Mouse (Mus musculus): ENCODE results near the gene Rhno1. TPM values are rescaled to one million over a fixed set of nuclear protein-coding genes. Genes with fewer than 3 reads are reported as not detected.

The Rhno1 gene
- 68.3 and 73.9 TPM in 2 replicates for polyA plus RNA-seq (2015; fragmentation: Nextera tagmentation; extraction: Ambion mirVana)

- H3K9ac ChIP-seq (ENCODE audit: low read depth, low read length), result peak within 1 kb of the TSS; percentile 93
- peak within 1 kb of the TSS; percentile 87 for H3K4me2 ChIP-seq (ENCODE audit: low read length)
- no peaks in the 10 kb centered on the region for H3K9me3 ChIP-seq (replicated peaks; ENCODE audit: low read length)
- peak within 1 kb of the TSS; percentile 85 for H3K4me3 ChIP-seq (replicated peaks; ENCODE audit: low read depth, low read length)
- TF ChIP-seq CTCF (IDR thresholded peaks at IDR 0.05; ENCODE audit: low read depth), result no peak
- under 1% methylated on average over 56 of the region's 76 CpGs for WGBS
- DNase-seq (ENCODE audit: low spot score) (peak; percentile 84), ATAC-seq (replicated peaks; ENCODE audit: low FRiP score, low read depth) (peak; percentile 81)
- no peaks in the 10 kb centered on the region for H3K27me3 ChIP-seq (ENCODE audit: insufficient read depth, low read length)
- H3K36me3 ChIP-seq (ENCODE audit: insufficient read depth, low read length), result peaks cover 12% of the 10 kb centered on the region
- H3K4me1 ChIP-seq (replicated peaks; ENCODE audit: insufficient read depth, low read length), result 0 out of 2 replicates have a peak, but pooled peaks cover 8% of the 10 kb centered on the region
- H3K27ac ChIP-seq, result peak within 1 kb of the TSS; percentile 93
Observed at GRCm38 (mm10) chr6:128362381-128363006, at the start of gene Rhno1, which contains the start of gene Foxm1. Gene Rhno1, minus strand, starts transcription at chr6:128362911. Gene Foxm1, plus strand, starts transcription at chr6:128362967.

- peak; percentile 97 for TF ChIP-seq CTCF (IDR thresholded peaks at IDR 0.05; ENCODE audit: low read depth)
- no peak overlapping the region for H3K4me2 ChIP-seq (ENCODE audit: low read length)
- H3K27ac ChIP-seq, result no peak overlapping the region
- ATAC-seq (replicated peaks; ENCODE audit: low FRiP score, low read depth) (peak; percentile 53; the same call in 1 of the 2 replicates), DNase-seq (ENCODE audit: low spot score) (peak; percentile 79)
- peaks cover 41% of the 10 kb centered on the region for H3K36me3 ChIP-seq (ENCODE audit: insufficient read depth, low read length)
- no peak overlapping the region for H3K4me3 ChIP-seq (replicated peaks; ENCODE audit: low read depth, low read length)
- no peak overlapping the region for H3K9ac ChIP-seq (ENCODE audit: low read depth, low read length)
- 10% methylated on average over 3 of the region's 3 CpGs for WGBS
- no peaks in the 10 kb centered on the region for H3K27me3 ChIP-seq (ENCODE audit: insufficient read depth, low read length)
- no peaks in the 10 kb centered on the region for H3K9me3 ChIP-seq (replicated peaks; ENCODE audit: low read length)
- no peaks in the 10 kb centered on the region for H3K4me1 ChIP-seq (replicated peaks; ENCODE audit: insufficient read depth, low read length)
Observed at GRCm38 (mm10) chr6:128411115-128411514, 48.4 kb upstream of the Rhno1 start.

DNA sequence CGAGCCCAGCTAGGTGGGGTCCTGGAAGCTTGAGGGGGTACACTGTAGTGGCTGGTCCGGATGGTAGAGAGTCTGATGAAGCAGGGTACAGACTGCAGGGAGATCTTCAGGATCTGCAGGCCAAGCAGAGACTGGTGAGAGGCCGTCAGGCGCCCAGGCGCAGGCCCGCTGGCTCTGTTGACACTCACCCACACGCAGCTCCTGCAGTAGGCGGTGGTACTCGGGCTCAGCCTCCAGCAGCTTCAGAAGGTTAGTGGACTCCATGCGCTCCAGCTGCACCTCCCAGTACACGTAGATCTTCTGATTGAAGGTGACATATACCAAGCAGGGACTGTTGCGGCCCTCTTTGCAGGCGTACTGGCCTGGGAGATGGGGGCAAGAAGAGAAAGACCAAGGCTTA, 47.6 kb upstream of the Rhno1 start:
- DNase-seq (ENCODE audit: low spot score) (no peak), ATAC-seq (replicated peaks; ENCODE audit: low FRiP score, low read depth) (no peak)
- Histone ChIP-seq H3K4me1 (replicated peaks; ENCODE audit: insufficient read depth, low read length) (no peaks in the 10 kb centered on the region), H3K4me3 (replicated peaks; ENCODE audit: low read depth, low read length) (no peak overlapping the region), H3K9ac (ENCODE audit: low read depth, low read length) (no peak overlapping the region), H3K27ac (no peak overlapping the region), H3K4me2 (ENCODE audit: low read length) (no peak overlapping the region), H3K27me3 (ENCODE audit: insufficient read depth, low read length) (no peaks in the 10 kb centered on the region), H3K9me3 (replicated peaks; ENCODE audit: low read length) (no peaks in the 10 kb centered on the region), H3K36me3 (ENCODE audit: insufficient read depth, low read length) (peaks cover 37% of the 10 kb centered on the region)
- WGBS, result 97% methylated on average over 13 of the region's 13 CpGs
- no peak for TF ChIP-seq CTCF (IDR thresholded peaks at IDR 0.05; ENCODE audit: low read depth)

- Histone ChIP-seq H3K27me3 (ENCODE audit: insufficient read depth, low read length) (no peaks in the 10 kb centered on the region), H3K4me2 (ENCODE audit: low read length) (no peak overlapping the region), H3K9me3 (replicated peaks; ENCODE audit: low read length) (no peaks in the 10 kb centered on the region), H3K4me1 (replicated peaks; ENCODE audit: insufficient read depth, low read length) (no peaks in the 10 kb centered on the region), H3K4me3 (replicated peaks; ENCODE audit: low read depth, low read length) (no peak overlapping the region), H3K27ac (no peak overlapping the region), H3K36me3 (ENCODE audit: insufficient read depth, low read length) (peaks cover 37% of the 10 kb centered on the region), H3K9ac (ENCODE audit: low read depth, low read length) (no peak overlapping the region)
- WGBS, result 80% methylated on average over 7 of the region's 7 CpGs
- TF ChIP-seq CTCF (IDR thresholded peaks at IDR 0.05; ENCODE audit: low read depth), result no peak
- DNase-seq (ENCODE audit: low spot score) (no peak), ATAC-seq (replicated peaks; ENCODE audit: low FRiP score, low read depth) (peak; percentile 33; the same call in 1 of the 2 replicates)
Observed at GRCm38 (mm10) chr6:128408544-128409125, 45.9 kb upstream of the Rhno1 start.

- Histone ChIP-seq H3K9me3 (replicated peaks; ENCODE audit: low read length) (no peaks in the 10 kb centered on the region), H3K4me3 (replicated peaks; ENCODE audit: low read depth, low read length) (no peak overlapping the region), H3K4me2 (ENCODE audit: low read length) (no peak overlapping the region), H3K27me3 (ENCODE audit: insufficient read depth, low read length) (no peaks in the 10 kb centered on the region), H3K4me1 (replicated peaks; ENCODE audit: insufficient read depth, low read length) (0 out of 2 replicates have a peak, but pooled peaks cover 9% of the 10 kb centered on the region), H3K9ac (ENCODE audit: low read depth, low read length) (no peak overlapping the region), H3K36me3 (ENCODE audit: insufficient read depth, low read length) (peaks cover 21% of the 10 kb centered on the region), H3K27ac (no peak overlapping the region)
- DNase-seq (ENCODE audit: low spot score), result peak; percentile 9
- no peak for ATAC-seq (replicated peaks; ENCODE audit: low FRiP score, low read depth)
- WGBS, result 49% methylated on average over 5 of the region's 5 CpGs
- no peak for TF ChIP-seq CTCF (IDR thresholded peaks at IDR 0.05; ENCODE audit: low read depth)
Observed at GRCm38 (mm10) chr6:128404708-128405107, 42.0 kb upstream of the Rhno1 start.

- H3K4me3 ChIP-seq (replicated peaks; ENCODE audit: low read depth, low read length), result peak overlapping the region; percentile 30
- H3K27ac ChIP-seq, result peak overlapping the region; percentile 71
- peak; percentile 76 for ATAC-seq (replicated peaks; ENCODE audit: low FRiP score, low read depth)
- peak overlapping the region; percentile 31 for H3K9ac ChIP-seq (ENCODE audit: low read depth, low read length)
- H3K27me3 ChIP-seq (ENCODE audit: insufficient read depth, low read length), result no peaks in the 10 kb centered on the region
- peak overlapping the region; percentile 53 for H3K4me2 ChIP-seq (ENCODE audit: low read length)
- 13% methylated on average over 13 of the region's 21 CpGs for WGBS
- H3K9me3 ChIP-seq (replicated peaks; ENCODE audit: low read length), result no peaks in the 10 kb centered on the region
- H3K36me3 ChIP-seq (ENCODE audit: insufficient read depth, low read length), result no peaks in the 10 kb centered on the region
- DNase-seq (ENCODE audit: low spot score), result peak; percentile 89
- TF ChIP-seq CTCF (IDR thresholded peaks at IDR 0.05; ENCODE audit: low read depth), result no peak
- 0 out of 2 replicates have a peak, but pooled peaks cover 9% of the 10 kb centered on the region for H3K4me1 ChIP-seq (replicated peaks; ENCODE audit: insufficient read depth, low read length)
Observed at GRCm38 (mm10) chr6:128399421-128400185, 36.9 kb upstream of the Rhno1 start.

Measured in kidney, postnatal 0 days (tissue).